Mouse (Mus musculus) cerebellum, postnatal 14 days (tissue): ENCODE results near the gene Gm5475.

Experiments used
- DNase-seq, 2 experiments: peaks; one replicate each; pipeline ENCODE4 v3.0.0; 2021; ENCODE audit warnings: mixed read lengths in 2 of 2

Gm5475 gene

GRCm38 (mm10) chr15:100452486-100452885 lies 30.5 kb downstream of the Gm5475 start:
- no peak for DNase-seq

- no peak for DNase-seq
Observed at GRCm38 (mm10) chr15:100456356-100456991, 34.5 kb downstream of the Gm5475 start.

GRCm38 (mm10) chr15:100457340-100457739 lies 35.4 kb downstream of the Gm5475 start:
- DNase-seq, result peak; percentile 85 to 91

- DNase-seq, result peak; percentile 78 to 88
Observed at GRCm38 (mm10) chr15:100458055-100458454, 36.1 kb downstream of the Gm5475 start.

GRCm38 (mm10) chr15:100460942-100461341 lies 39.0 kb downstream of the Gm5475 start:
- no peak for DNase-seq

GRCm38 (mm10) chr15:100461646-100462045 lies 39.7 kb downstream of the Gm5475 start:
- DNase-seq, result no peak

GRCm38 (mm10) chr15:100462086-100462485 lies 40.1 kb downstream of the Gm5475 start:
- DNase-seq, result no peak

DNA sequence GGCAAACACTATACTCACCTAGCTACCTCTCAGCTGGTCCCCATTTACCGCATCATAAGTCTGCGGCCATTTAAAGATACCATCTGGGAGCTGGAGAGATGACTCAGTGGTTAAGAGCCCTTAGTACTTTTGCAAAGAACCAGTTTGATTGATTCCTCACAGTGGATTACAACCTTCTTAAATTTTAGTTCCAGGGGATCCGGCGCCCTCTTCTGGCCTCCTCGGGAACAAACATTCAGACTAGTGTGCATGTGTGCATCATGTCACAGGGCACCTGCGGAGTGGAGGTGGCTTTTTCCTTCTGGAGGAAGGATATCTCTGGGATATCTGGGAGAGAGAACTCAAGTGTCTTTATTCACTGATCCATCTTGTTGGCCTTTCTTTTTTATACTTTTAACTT lies 41.8 kb downstream of the Gm5475 start:
- DNase-seq, result peak; percentile 82 to 88

- no peak for DNase-seq
Observed at GRCm38 (mm10) chr15:100465432-100465831, 43.5 kb downstream of the Gm5475 start.

DNA sequence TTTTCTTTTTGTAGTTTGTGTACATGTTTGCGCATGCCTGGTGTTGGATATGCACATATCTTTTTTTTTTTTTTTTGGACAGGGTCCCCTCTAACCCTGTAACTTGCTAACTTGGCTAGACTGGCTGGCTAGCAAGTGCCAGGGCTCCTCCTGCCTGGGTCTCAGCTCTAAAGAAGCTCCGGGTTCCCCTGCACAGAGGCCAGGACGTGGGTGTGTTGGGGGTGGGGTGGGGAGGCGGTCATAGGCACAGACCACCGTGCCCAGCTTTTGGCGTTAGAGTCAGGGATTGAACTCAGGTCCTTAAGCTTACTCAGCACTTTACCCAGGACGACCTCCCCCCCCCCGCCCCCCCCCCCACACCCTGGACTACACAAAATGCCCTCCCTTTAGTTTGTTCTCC lies 45.8 kb downstream of the Gm5475 start:
- no peak for DNase-seq

GRCm38 (mm10) chr15:100468295-100469188 lies 46.6 kb downstream of the Gm5475 start, which contains the start of gene Letmd1:
Gene Letmd1 (plus strand): TSS chr15:100469023.
- peak; percentile 94 to 95 for DNase-seq

DNA sequence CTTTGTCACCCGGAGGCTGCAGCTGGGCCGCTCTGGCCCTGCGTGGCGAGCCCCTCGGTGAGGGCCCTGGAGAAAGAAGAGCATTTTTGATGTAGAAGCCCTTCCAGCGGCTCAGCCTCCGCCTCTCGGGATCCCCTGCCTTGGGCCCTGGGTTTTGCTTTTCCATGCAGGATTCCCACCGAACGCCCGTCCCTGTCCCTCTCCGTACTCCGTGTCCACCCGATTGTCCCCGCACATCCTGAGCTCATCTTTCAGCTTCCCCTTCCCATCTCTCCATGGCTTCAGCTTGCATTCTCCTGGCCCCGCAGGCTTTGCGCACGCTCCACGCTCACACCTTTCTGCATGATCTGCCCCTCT lies 47.2 kb downstream of the Gm5475 start:
- no peak for DNase-seq

DNA sequence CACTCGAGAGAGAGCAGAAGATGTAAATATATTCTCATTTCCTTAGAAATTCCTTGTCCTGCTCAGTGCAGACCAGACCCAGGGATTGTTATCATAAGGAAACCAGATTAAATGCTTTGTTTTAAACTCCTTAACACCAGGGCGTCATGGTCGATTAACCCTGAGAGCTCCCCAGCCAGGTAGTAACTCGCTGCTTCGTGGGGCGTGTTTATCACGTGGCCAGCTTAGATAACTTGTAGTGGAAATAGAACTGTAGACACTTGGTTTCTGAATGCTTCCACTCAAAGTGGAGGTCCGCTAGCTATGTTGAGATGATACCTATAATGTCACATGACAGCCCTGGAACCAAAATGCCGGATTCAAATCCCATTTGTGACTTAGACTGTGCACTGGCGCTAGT lies 48.1 kb downstream of the Gm5475 start:
- DNase-seq, result no peak

- no peak for DNase-seq
Observed at GRCm38 (mm10) chr15:100473926-100474503, 52.1 kb downstream of the Gm5475 start.
